Mouse (Mus musculus): ENCODE results near the gene Cops7b. TPM values are rescaled to one million over a fixed set of nuclear protein-coding genes. Genes with fewer than 3 reads are reported as not detected.

Cops7b gene
- polyA plus RNA-seq, 1 experiment: 20.1 TPM

DNA sequence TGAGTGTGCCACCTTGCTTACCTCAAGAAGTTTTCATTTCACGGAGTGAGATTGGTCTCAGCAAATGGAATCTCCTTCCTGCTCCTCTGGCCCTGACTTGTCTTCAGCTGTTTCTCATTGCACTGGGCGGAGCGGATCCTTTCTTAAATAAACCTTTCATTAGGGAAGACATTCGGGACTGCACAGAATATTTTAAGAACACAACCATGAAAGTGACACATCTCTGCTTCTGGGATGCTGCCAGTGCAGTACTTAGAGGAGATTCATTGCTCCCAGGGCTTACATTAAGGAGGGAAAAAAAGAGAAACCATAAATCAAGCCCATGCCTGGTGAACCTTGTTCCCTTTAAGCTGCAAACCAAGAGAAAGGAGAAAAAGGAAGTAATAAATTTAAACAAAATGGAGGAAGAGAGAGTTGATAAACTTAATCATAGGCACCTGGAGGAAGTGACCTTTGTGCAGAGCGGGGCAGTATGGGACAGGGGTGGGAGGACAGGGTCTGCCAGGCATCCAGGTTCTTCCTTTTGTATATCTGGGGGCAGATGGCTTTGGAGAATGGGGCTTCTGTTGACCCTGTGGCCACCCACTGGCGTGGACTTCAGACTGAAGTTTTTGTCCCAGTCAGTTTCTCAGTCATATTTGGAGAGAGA lies 50.2 kb downstream of the Cops7b start:
- no peaks in the 10 kb centered on the region for H3K36me3 ChIP-seq (ENCODE audit: control insufficient read depth, insufficient read depth, low read length)
- H3K4me3 ChIP-seq (ENCODE audit: insufficient read depth, low read depth, low read length): no peak overlapping the region
- no peaks in the 10 kb centered on the region for H3K4me1 ChIP-seq (ENCODE audit: control insufficient read depth, insufficient read depth, low read length)
- DNase-seq: no peak
- no peak overlapping the region for H3K27ac ChIP-seq (ENCODE audit: insufficient read depth, low read depth, low read length)
- H3K27me3 ChIP-seq (replicated peaks; ENCODE audit: control insufficient read depth, insufficient read depth, low read length): no peaks in the 10 kb centered on the region
- no peak for TF ChIP-seq CTCF (conservative IDR thresholded peaks at IDR 0.05; ENCODE audit: insufficient read depth, insufficient read length, low read depth, low read length)
- TF ChIP-seq POLR2A (IDR thresholded peaks at IDR 0.05; ENCODE audit: low read depth, low read length): no peak
- 49% methylated on average over 6 of the region's 6 CpGs for WGBS

DNA sequence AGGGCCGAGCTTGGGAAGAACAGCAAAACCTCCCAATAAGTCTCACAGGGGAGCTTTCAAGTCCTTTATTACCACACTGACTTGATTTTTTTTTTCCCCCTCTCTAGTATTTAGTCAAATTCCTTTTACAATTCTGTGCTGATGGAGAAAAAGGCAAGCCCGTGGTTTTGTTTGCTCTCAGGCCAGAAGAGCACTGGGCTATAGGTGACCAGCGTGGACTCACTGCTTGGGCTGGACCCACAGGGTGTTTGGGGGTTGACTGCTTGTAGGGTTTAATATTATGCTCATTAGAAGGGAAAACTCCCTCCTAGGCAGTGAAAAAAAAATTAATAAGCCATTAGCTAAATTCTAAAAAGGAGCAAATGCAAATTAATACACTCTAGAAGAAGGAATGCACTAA lies 50.7 kb downstream of the Cops7b start:
- TF ChIP-seq POLR2A (IDR thresholded peaks at IDR 0.05; ENCODE audit: low read depth, low read length) (no peak), CTCF (conservative IDR thresholded peaks at IDR 0.05; ENCODE audit: insufficient read depth, insufficient read length, low read depth, low read length) (no peak)
- DNase-seq: no peak
- Histone ChIP-seq H3K4me3 (ENCODE audit: insufficient read depth, low read depth, low read length) (no peak overlapping the region), H3K27ac (ENCODE audit: insufficient read depth, low read depth, low read length) (no peak overlapping the region), H3K4me1 (ENCODE audit: control insufficient read depth, insufficient read depth, low read length) (no peaks in the 10 kb centered on the region), H3K27me3 (replicated peaks; ENCODE audit: control insufficient read depth, insufficient read depth, low read length) (no peaks in the 10 kb centered on the region), H3K36me3 (ENCODE audit: control insufficient read depth, insufficient read depth, low read length) (no peaks in the 10 kb centered on the region)
- 43% methylated on average over 3 of the region's 3 CpGs for WGBS

DNA sequence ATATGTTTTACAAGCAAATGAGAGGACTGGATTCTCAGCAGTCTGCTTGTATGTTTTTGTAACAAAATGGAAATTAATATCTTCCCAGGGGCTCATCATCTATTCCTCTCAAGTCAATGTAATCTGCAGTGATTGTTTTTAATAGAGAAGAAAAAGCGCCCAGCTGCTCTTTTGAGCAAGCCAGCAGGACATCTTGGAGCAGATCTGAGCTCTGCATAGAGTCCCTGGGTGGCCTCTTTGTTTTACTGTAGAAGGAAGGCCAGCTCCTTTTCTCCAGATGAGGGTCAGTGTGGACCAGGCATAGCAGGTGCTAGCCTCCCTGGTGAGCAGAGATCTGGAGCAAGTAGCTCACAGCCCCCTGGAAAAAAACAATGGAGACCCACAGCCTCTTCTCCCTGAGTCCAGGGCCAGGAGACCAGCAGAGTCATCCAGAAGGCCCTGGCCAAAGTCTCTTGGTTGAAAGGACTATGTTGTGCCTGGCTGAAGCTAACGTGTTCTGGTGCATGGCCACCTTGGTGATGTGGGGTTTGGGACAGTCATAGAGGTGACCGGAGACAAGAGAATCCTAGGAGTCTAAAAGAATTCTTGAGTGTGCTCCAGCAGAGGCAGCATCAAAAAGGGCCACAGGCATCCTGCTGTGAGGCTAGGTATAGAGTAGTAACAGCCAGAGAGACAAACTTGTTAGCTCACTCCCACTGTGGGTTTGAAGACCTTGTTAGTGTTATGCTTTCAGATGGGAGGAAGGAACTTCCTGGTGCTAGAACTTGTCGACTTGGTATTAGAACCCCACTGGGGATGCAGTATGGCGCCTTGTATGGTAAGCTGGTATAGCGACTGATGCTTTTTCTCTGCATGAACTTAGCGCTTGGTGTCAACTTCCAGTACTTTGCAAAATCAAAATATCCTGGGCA lies 51.4 kb downstream of the Cops7b start:
- WGBS: 78% methylated on average over 7 of the region's 7 CpGs
- Histone ChIP-seq H3K27ac (ENCODE audit: insufficient read depth, low read depth, low read length) (no peak overlapping the region), H3K4me3 (ENCODE audit: insufficient read depth, low read depth, low read length) (no peak overlapping the region), H3K36me3 (ENCODE audit: control insufficient read depth, insufficient read depth, low read length) (no peaks in the 10 kb centered on the region), H3K27me3 (replicated peaks; ENCODE audit: control insufficient read depth, insufficient read depth, low read length) (no peaks in the 10 kb centered on the region), H3K4me1 (ENCODE audit: control insufficient read depth, insufficient read depth, low read length) (no peaks in the 10 kb centered on the region)
- TF ChIP-seq POLR2A (IDR thresholded peaks at IDR 0.05; ENCODE audit: low read depth, low read length): no peak
- TF ChIP-seq CTCF (conservative IDR thresholded peaks at IDR 0.05; ENCODE audit: insufficient read depth, insufficient read length, low read depth, low read length): no peak
- no peak for DNase-seq

DNA sequence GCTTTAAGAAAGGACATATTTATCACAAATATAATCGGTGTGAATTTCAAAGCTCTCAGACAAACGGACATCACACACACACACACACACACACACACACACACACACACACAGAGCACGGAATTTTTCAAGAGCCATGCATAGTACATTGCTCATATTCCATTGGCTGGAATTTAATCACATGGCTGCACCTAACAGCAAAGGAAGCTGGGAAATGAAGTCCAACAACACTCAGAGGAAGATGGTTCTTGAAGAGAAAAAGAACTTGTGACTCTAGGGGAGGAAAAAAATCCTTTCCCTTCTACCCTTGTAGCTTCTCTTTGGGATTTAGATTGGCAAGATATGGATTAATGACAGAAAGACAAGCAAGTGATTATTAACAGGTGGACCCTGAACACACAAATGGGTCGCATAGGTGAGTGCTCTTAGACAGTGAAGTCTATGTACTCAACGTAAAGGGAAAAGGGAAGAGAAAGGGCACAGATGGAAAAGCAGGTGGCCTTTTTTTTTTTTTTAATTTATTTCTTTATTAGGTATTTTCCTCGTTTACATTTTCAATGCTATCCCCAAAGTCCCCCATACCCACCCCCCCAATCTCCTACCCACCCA lies 52.2 kb downstream of the Cops7b start:
- H3K4me3 ChIP-seq (ENCODE audit: insufficient read depth, low read depth, low read length): no peak overlapping the region
- peak; percentile 33 for DNase-seq
- H3K4me1 ChIP-seq (ENCODE audit: control insufficient read depth, insufficient read depth, low read length): no peaks in the 10 kb centered on the region
- WGBS: 62% methylated on average over 6 of the region's 6 CpGs
- H3K27ac ChIP-seq (ENCODE audit: insufficient read depth, low read depth, low read length): no peak overlapping the region
- TF ChIP-seq POLR2A (IDR thresholded peaks at IDR 0.05; ENCODE audit: low read depth, low read length): no peak
- no peak for TF ChIP-seq CTCF (conservative IDR thresholded peaks at IDR 0.05; ENCODE audit: insufficient read depth, insufficient read length, low read depth, low read length)
- no peaks in the 10 kb centered on the region for H3K27me3 ChIP-seq (replicated peaks; ENCODE audit: control insufficient read depth, insufficient read depth, low read length)
- no peaks in the 10 kb centered on the region for H3K36me3 ChIP-seq (ENCODE audit: control insufficient read depth, insufficient read depth, low read length)

DNA sequence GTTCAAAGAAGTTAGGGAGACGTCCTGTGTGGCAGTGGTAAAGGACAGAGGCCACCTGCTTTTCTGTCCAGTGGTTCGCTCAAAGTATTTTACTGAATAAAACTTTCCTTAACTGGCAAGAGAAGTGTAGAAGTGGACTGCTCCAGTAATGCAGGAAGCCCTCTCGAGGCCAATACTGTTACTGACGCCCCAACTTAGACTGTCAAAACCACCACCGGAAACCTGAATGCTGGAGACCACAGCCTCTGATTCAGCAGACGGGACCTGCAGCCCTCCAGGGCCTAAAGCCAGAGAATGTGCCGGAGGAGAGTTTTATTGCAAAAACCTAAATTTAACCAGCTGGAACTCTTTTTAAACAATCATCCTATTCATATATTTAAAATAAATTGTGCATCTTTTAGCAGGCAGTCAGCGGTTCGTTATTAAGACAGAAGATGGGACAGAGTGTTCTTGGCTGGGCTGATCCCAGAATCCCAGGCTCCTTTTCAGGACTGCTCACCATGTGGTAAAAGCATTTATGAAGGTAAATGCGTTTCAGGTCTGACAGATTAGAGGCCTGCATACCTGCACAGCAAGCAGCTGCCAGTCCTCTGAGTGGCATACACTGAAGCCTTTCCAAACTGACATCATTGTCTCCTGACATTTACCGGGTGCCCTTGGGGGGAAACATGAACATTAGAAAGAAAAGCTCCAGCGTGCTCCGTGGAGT lies 60.6 kb downstream of the Cops7b start:
- TF ChIP-seq POLR2A (IDR thresholded peaks at IDR 0.05; ENCODE audit: low read depth, low read length) (no peak), CTCF (conservative IDR thresholded peaks at IDR 0.05; ENCODE audit: insufficient read depth, insufficient read length, low read depth, low read length) (no peak)
- 61% methylated on average over 13 of the region's 13 CpGs for WGBS
- no peaks in the 10 kb centered on the region for H3K27me3 ChIP-seq (replicated peaks; ENCODE audit: control insufficient read depth, insufficient read depth, low read length)
- DNase-seq: no peak
- no peaks in the 10 kb centered on the region for H3K36me3 ChIP-seq (ENCODE audit: control insufficient read depth, insufficient read depth, low read length)
- no peak overlapping the region for H3K27ac ChIP-seq (ENCODE audit: insufficient read depth, low read depth, low read length)
- no peak overlapping the region for H3K4me3 ChIP-seq (ENCODE audit: insufficient read depth, low read depth, low read length)
- no peaks in the 10 kb centered on the region for H3K4me1 ChIP-seq (ENCODE audit: control insufficient read depth, insufficient read depth, low read length)

DNA sequence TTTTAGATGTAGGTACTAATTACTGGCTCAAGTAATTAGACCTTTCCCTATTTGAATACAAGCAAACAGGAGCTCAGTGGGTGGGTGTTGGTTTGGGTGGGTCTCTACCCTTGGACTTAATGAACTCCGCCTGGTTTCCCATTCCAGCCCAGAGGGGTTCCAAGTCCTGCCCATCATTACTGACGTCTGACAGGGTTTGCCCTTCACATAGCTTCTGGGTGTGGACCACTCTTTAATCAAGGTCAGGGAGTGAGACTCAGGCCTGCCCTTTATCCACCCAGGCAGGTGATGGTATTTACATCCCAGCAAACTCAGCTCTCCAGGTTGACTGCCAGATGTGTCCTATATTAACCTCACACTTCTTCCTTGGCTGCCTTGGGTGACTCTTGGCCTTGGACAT lies 64.8 kb downstream of the Cops7b start:
- no peaks in the 10 kb centered on the region for H3K4me1 ChIP-seq (ENCODE audit: control insufficient read depth, insufficient read depth, low read length)
- DNase-seq: no peak
- no peaks in the 10 kb centered on the region for H3K27me3 ChIP-seq (replicated peaks; ENCODE audit: control insufficient read depth, insufficient read depth, low read length)
- WGBS: 68% methylated on average over 2 of the region's 2 CpGs
- no peak for TF ChIP-seq CTCF (conservative IDR thresholded peaks at IDR 0.05; ENCODE audit: insufficient read depth, insufficient read length, low read depth, low read length)
- no peak for TF ChIP-seq POLR2A (IDR thresholded peaks at IDR 0.05; ENCODE audit: low read depth, low read length)
- H3K36me3 ChIP-seq (ENCODE audit: control insufficient read depth, insufficient read depth, low read length): no peaks in the 10 kb centered on the region
- no peak overlapping the region for H3K27ac ChIP-seq (ENCODE audit: insufficient read depth, low read depth, low read length)
- no peak overlapping the region for H3K4me3 ChIP-seq (ENCODE audit: insufficient read depth, low read depth, low read length)

All from kidney, adult 2 months (tissue).